Mouse (Mus musculus) heart, adult 2 months (tissue): ENCODE measurements around the gene Pax6.

Experiments
- CTCF ChIP-seq: fragments of 200-600 bp; IDR thresholded peaks from 2 replicates; pipeline ENCODE4 v1.8.1; 2022; ENCODE audit warnings: antibody characterized with exemption, mild to moderate bottlenecking, moderate library complexity
- EP300 ChIP-seq: fragments of 200-500 bp; IDR thresholded peaks from 2 replicates; pipeline ENCODE4 v1.6.1; 2011; ENCODE audit warnings: low read depth, low read length, control low read depth; ENCODE audit not compliant: insufficient read depth
- POLR2A ChIP-seq: fragments of 200-500 bp; IDR thresholded peaks from 2 replicates; pipeline ENCODE4 v1.6.1; 2011; ENCODE audit warnings: mild to moderate bottlenecking, low read depth, low read length, control low read depth; ENCODE audit not compliant: insufficient read depth

GRCm38 (mm10) chr2:105730704-105731103 is 62.0 kb downstream of the Pax6 start:
- TF ChIP-seq POLR2A (no peak), CTCF (no peak), EP300 (no peak)
